In the genomic region with DNA sequence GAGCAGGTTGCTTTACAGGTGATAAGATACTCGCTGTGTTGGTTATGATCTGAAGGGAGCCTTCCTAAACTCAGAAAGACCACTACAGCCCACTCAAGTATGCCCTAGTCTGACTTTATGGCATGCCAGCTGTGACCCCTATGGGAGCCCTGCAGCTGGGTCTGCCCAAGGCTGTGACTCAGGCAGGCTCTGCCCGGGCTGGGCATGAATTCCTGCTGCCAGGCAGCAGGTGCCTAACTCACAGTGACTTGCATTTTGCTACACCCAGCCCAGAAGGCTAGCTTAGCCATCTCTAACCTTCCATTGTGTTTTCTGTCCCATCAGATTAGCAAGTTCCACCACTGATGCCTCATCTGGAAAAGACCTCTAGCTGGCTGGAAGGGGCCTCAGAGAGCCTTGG, we compare ENCODE assay signal across 20 mouse cellular contexts. TPM values are rescaled to one million over a fixed set of nuclear protein-coding genes. Genes with fewer than 3 reads are reported as not detected.
"Had no signal": no experiment of that assay in that cellular context is flagged by ENCODE, and none has a peak within 500 bp of the region (broad histone marks: within the 10 kb centered on the region; RNA-seq: fewer than 3 reads in every experiment).

No protein-coding gene starts in this region.

- H3K36me3 ChIP-seq: liver, embryonic 13.5 days; liver, embryonic 15.5 days; lung, embryonic 15.5 days; midbrain, embryonic 13.5 days; midbrain, embryonic 15.5 days; neural tube, embryonic 13.5 days; neural tube, embryonic 15.5 days had no signal

- H3K4me2 ChIP-seq: liver, embryonic 13.5 days; liver, embryonic 15.5 days; lung, embryonic 15.5 days; midbrain, embryonic 11.5 days; midbrain, embryonic 13.5 days; midbrain, embryonic 15.5 days; neural tube, embryonic 13.5 days; neural tube, embryonic 15.5 days had no signal

- DNase-seq: liver, embryonic 13.5 days; liver, postnatal 0 days; lung, adult 2 months; lung, postnatal 14 days; lung, postnatal 36 days; right cerebral cortex, postnatal 14 days; thymus, adult 2 months; thymus, postnatal 25 days; thymus, postnatal 4 days had no signal

- H3K4me3 ChIP-seq: liver, embryonic 13.5 days; liver, embryonic 15.5 days; lung, embryonic 15.5 days; megakaryocyte, embryonic 14.5 days; midbrain, embryonic 13.5 days; midbrain, embryonic 15.5 days; neural tube, embryonic 13.5 days; neural tube, embryonic 15.5 days had no signal

- H3K27me3 ChIP-seq: liver, embryonic 13.5 days; liver, embryonic 15.5 days; lung, embryonic 15.5 days; midbrain, embryonic 13.5 days; midbrain, embryonic 15.5 days; neural tube, embryonic 13.5 days; neural tube, embryonic 15.5 days had no signal

RNA-seq across cellular contexts. Expression of a gene that starts 4.5 kb away (rescaled TPM):
- polyA plus RNA-seq: macrophage; midbrain, embryonic 11.5 days; midbrain, embryonic 13.5 days; neural tube, embryonic 11.5 days; neural tube, embryonic 13.5 days; stomach, embryonic 14.5 days had no signal
